Mouse (Mus musculus) limb, embryonic 12.5 days (tissue): ENCODE data around the gene Rhbdl1. TPM values are rescaled to one million over a fixed set of nuclear protein-coding genes. Genes with fewer than 3 reads are reported as not detected.
A peak's percentile ranks its signal among the peaks of the same experiment; 100 is the strongest.

Source experiments
- ATAC-seq: fragments of 200-750 bp; cut with Nextera tagmentation; 2 replicates; pipeline ENCODE4 v1.8.0; 2017; ENCODE audit warnings: low read depth, moderate TSS enrichment; ENCODE audit not compliant: insufficient number of reproducible peaks, insufficient read depth, low FRiP score, low TSS enrichment
- H3K27ac ChIP-seq: fragments of 300-500 bp; sonication (generic); 2 replicates; pipeline ENCODE4 v1.5.1; 2016; ENCODE audit warnings: mild to moderate bottlenecking, moderate library complexity
- H3K27me3 ChIP-seq: fragments of 300-500 bp; sonication (generic); 2 replicates; pipeline ENCODE4 v1.6.1; 2016; ENCODE audit warnings: mild to moderate bottlenecking, moderate library complexity
- H3K36me3 ChIP-seq: fragments of 300-500 bp; sonication (generic); 2 replicates; pipeline ENCODE4 v1.6.1; 2016; ENCODE audit warnings: mild to moderate bottlenecking, moderate library complexity
- H3K4me1 ChIP-seq: fragments of 300-500 bp; sonication (generic); replicated peaks from 2 replicates; pipeline ENCODE4 v1.6.1; 2016
- H3K4me2 ChIP-seq: fragments of 300-500 bp; sonication (generic); 2 replicates; pipeline ENCODE4 v1.6.1; 2016; ENCODE audit warnings: mild to moderate bottlenecking, moderate library complexity
- H3K4me3 ChIP-seq: fragments of 300-500 bp; sonication (generic); replicated peaks from 2 replicates; pipeline ENCODE4 v1.5.1; 2016; ENCODE audit warnings: mild to moderate bottlenecking
- H3K9ac ChIP-seq: fragments of 300-500 bp; sonication (generic); replicated peaks from 2 replicates; pipeline ENCODE4 v1.6.1; 2016; ENCODE audit warnings: mild to moderate bottlenecking, moderate library complexity
- H3K9me3 ChIP-seq: fragments of 300-500 bp; sonication (generic); 2 replicates; pipeline ENCODE4 v1.6.1; 2016; ENCODE audit warnings: mild to moderate bottlenecking, moderate library complexity
- WGBS: fragments of 180-500 bp; shearing (Covaris S2); methylation state at CpG from one replicate; pipeline ENCODE4 v1.1.7; 2016; 5-methylcytosine and 5-hydroxymethylcytosine counted together
- polyA plus RNA-seq: library from polyadenylated mRNA; unstranded; fragments of >200 nt; fragmentation: Nextera tagmentation; extraction: Ambion mirVana; gene quantifications from 2 replicates; pipeline ENCODE4 v1.2.1, GENCODE M21; 2016

Rhbdl1 gene
- polyA plus RNA-seq, 1 experiment from 2014 or later: 1.4 TPM

GRCm38 (mm10) chr17:25802825-25803517 lies 34.1 kb downstream of the Rhbdl1 start:
- Histone ChIP-seq H3K4me3 (no peak overlapping the region), H3K4me1 (no peaks in the 10 kb centered on the region), H3K27ac (no peak overlapping the region), H3K27me3 (peaks cover 43% of the 10 kb centered on the region), H3K9ac (no peak overlapping the region), H3K36me3 (no peaks in the 10 kb centered on the region), H3K9me3 (no peaks in the 10 kb centered on the region), H3K4me2 (no peak overlapping the region)
- ATAC-seq: no peak
- WGBS: 15% methylated on average over 10 of the region's 10 CpGs

- ATAC-seq: no peak
- WGBS: 10% methylated on average over 6 of the region's 6 CpGs
- H3K36me3 ChIP-seq: no peaks in the 10 kb centered on the region
- H3K4me2 ChIP-seq: no peak overlapping the region
- H3K4me1 ChIP-seq: peaks cover 10% of the 10 kb centered on the region
- no peaks in the 10 kb centered on the region for H3K9me3 ChIP-seq
- H3K9ac ChIP-seq: no peak overlapping the region
- no peak overlapping the region for H3K27ac ChIP-seq
- peaks cover 28% of the 10 kb centered on the region for H3K27me3 ChIP-seq
- H3K4me3 ChIP-seq: no peak overlapping the region
Measured at GRCm38 (mm10) chr17:25801029-25801428, 36.1 kb downstream of the Rhbdl1 start.

GRCm38 (mm10) chr17:25796951-25797369 lies 40.1 kb downstream of the Rhbdl1 start, which contains the start of gene Metrn:
TSS of gene Metrn (minus strand) at chr17:25797136.
- ATAC-seq: peak; percentile 78
- Histone ChIP-seq H3K9ac (peak within 1 kb of the TSS; percentile 79), H3K4me1 (peaks cover 40% of the 10 kb centered on the region), H3K27me3 (0 out of 2 replicates have a peak, but pooled peaks cover 5% of the 10 kb centered on the region), H3K9me3 (no peaks in the 10 kb centered on the region), H3K36me3 (0 out of 2 replicates have a peak, but pooled peaks cover 10% of the 10 kb centered on the region), H3K27ac (peak within 1 kb of the TSS; percentile 69), H3K4me2 (peak within 1 kb of the TSS; percentile 99), H3K4me3 (peak within 1 kb of the TSS; percentile 84)
- under 1% methylated on average over 35 of the region's 35 CpGs for WGBS

GRCm38 (mm10) chr17:25796211-25796771 lies 40.8 kb downstream of the Rhbdl1 start:
- Histone ChIP-seq H3K9ac (peak overlapping the region; percentile 79), H3K4me3 (peak overlapping the region; percentile 84), H3K27me3 (0 out of 2 replicates have a peak, but pooled peaks cover 1% of the 10 kb centered on the region), H3K9me3 (no peaks in the 10 kb centered on the region), H3K4me1 (peaks cover 44% of the 10 kb centered on the region), H3K4me2 (peak overlapping the region; percentile 99), H3K27ac (peak overlapping the region; percentile 69; the same call in 1 of the 2 replicates), H3K36me3 (0 out of 2 replicates have a peak, but pooled peaks cover 10% of the 10 kb centered on the region)
- peak; percentile 11; the same call in 1 of the 2 replicates for ATAC-seq
- under 1% methylated on average over 37 of the region's 37 CpGs for WGBS

DNA sequence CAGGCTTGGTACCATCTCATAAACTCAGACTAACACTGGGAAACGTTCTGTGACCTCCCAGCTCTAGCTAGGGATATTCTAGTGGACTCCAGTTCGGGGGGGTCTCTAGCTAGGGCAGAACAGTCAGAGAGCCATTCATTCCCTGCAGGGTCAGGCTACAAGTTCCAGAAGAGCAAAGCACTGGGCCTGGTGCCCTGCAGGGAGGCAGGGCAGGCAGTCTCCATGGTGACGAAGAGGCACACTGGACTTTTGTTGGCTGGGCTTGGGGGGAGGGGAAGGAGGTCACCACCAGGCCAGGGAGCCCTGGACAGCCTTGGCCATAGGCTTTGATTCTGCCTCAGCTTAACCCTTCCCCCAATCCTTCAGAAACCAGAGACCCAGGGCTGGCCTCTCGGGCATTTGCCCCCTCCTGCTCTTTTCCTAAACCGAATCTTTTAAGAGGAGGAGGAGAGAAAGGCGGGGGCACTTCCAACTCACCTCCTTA lies 41.4 kb downstream of the Rhbdl1 start, which contains the start of gene AC134908.4:
Gene AC134908.4 (minus strand): TSS at position 51 of the 484 bp plus-strand sequence.
- Histone ChIP-seq H3K4me3 (peak within 1 kb of the TSS; percentile 84), H3K27me3 (no peaks in the 10 kb centered on the region), H3K36me3 (0 out of 2 replicates have a peak, but pooled peaks cover 10% of the 10 kb centered on the region), H3K27ac (peak within 1 kb of the TSS; percentile 69; the same call in 1 of the 2 replicates), H3K4me2 (peak within 1 kb of the TSS; percentile 99), H3K9me3 (no peaks in the 10 kb centered on the region), H3K4me1 (peaks cover 50% of the 10 kb centered on the region), H3K9ac (peak within 1 kb of the TSS; percentile 79)
- no peak for ATAC-seq
- whole genome bisulfite sequencing: 5% methylated on average over 6 of the region's 6 CpGs

DNA sequence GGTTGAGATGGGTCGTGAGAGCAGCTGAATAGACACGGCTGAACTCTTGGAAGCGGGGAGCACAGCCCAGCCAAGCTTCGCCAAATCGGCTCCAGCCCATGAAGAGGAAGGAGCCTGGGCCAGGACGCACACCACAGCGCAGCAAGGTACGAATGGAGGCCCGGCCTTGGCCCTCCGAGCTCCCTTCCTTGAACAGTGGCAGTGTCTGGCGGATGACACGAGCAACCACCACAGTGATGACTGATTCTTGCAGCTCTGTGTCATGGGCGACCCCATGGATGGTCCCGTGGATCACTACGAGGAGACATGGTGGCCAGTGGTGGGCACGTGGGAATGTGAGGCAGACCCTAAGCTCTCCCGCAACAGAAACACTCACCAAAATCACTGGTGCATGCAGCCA lies 42.1 kb downstream of the Rhbdl1 start:
- 0 out of 2 replicates have a peak overlapping the region, but pooled peaks have one; percentile 69 for H3K27ac ChIP-seq
- no peaks in the 10 kb centered on the region for H3K9me3 ChIP-seq
- peak overlapping the region; percentile 99 for H3K4me2 ChIP-seq
- 83% methylated on average over 17 of the region's 17 CpGs for WGBS
- peak overlapping the region; percentile 84 for H3K4me3 ChIP-seq
- H3K9ac ChIP-seq: peak overlapping the region; percentile 79; the same call in 1 of the 2 replicates
- H3K27me3 ChIP-seq: no peaks in the 10 kb centered on the region
- H3K4me1 ChIP-seq: peaks cover 52% of the 10 kb centered on the region
- ATAC-seq: no peak
- 0 out of 2 replicates have a peak, but pooled peaks cover 10% of the 10 kb centered on the region for H3K36me3 ChIP-seq

GRCm38 (mm10) chr17:25794197-25794596 lies 42.9 kb downstream of the Rhbdl1 start:
- Histone ChIP-seq H3K4me1 (peaks cover 52% of the 10 kb centered on the region), H3K27ac (no peak overlapping the region), H3K36me3 (peaks cover 17% of the 10 kb centered on the region), H3K9me3 (no peaks in the 10 kb centered on the region), H3K4me2 (no peak overlapping the region), H3K4me3 (no peak overlapping the region), H3K9ac (no peak overlapping the region), H3K27me3 (no peaks in the 10 kb centered on the region)
- 83% methylated on average over 13 of the region's 13 CpGs for WGBS
- ATAC-seq: no peak

DNA sequence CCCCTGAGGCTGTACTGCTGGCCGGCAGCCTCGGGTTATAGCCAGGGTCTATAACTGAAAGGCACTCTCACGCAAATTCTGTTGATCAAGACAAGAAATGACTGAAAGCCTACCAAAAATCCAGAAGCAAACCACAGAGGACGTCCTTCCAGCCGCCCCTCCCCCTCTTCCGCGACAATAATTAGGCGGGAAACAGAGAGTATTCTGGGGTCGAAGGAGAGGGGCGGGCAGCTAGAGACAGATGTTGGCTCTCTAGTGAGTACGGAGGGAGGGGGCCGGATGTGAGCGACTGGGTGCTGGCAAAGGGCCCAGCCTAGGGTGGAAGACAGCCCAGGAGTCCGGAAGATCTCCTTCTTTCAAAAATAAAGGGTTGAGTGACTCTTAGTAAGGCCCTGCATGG lies 44.5 kb downstream of the Rhbdl1 start, which contains the start of gene Fam173a:
Gene Fam173a (minus strand): TSS at position 287 of the 400 bp plus-strand sequence.
- Histone ChIP-seq H3K27me3 (no peaks in the 10 kb centered on the region), H3K9ac (peak within 1 kb of the TSS; percentile 81), H3K9me3 (no peaks in the 10 kb centered on the region), H3K36me3 (peaks cover 30% of the 10 kb centered on the region), H3K27ac (peak within 1 kb of the TSS; percentile 89), H3K4me1 (peaks cover 52% of the 10 kb centered on the region), H3K4me3 (peak within 1 kb of the TSS; percentile 80), H3K4me2 (peak within 1 kb of the TSS; percentile 87)
- ATAC-seq: no peak
- under 1% methylated on average over 14 of the region's 14 CpGs for WGBS

DNA sequence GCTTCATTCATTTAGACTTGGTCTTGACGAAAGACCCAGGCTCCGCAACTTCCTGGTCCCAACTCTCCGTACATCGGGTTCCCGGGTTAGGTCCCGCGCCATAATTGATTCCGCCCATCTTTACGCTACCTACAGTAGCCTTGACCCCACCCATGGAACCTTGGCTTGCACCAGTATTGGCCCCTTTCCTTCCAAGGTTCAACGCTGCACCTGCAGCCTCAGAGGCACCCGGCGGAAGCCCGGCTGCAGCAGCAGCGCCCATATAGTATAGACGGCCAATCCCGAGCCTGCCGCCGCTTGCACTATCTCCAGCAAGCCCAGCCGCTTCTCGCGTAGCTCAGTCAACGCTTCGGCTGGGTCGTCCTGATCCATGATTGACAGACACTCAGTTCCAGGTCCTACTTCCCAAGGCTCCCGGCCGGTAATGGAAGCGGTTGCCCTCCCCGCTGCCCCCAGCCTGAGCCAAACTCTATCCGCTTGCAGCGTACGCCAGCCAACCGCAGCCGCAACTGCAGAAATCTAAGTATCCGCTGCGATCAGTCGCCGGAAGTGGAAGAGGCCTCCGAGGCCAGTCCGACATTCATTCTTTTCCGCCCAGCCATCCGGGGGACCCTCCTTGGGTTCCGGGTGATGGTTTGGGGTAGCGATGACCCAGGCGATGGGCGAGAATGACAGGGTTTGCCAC lies 45.1 kb downstream of the Rhbdl1 start:
- peak overlapping the region; percentile 81 for H3K9ac ChIP-seq
- under 1% methylated on average over 45 of the region's 45 CpGs for WGBS
- peaks cover 36% of the 10 kb centered on the region for H3K36me3 ChIP-seq
- H3K4me3 ChIP-seq: peak overlapping the region; percentile 80
- peak overlapping the region; percentile 87 for H3K4me2 ChIP-seq
- H3K9me3 ChIP-seq: no peaks in the 10 kb centered on the region
- no peaks in the 10 kb centered on the region for H3K27me3 ChIP-seq
- peaks cover 47% of the 10 kb centered on the region for H3K4me1 ChIP-seq
- ATAC-seq: peak; percentile 13; the same call in 1 of the 2 replicates
- peak overlapping the region; percentile 89 for H3K27ac ChIP-seq

- no peak for ATAC-seq
- WGBS: 31% methylated on average over 19 of the region's 19 CpGs
- H3K4me1 ChIP-seq: peaks cover 46% of the 10 kb centered on the region
Measured at GRCm38 (mm10) chr17:25791320-25791842, 45.7 kb downstream of the Rhbdl1 start.

More at GRCm38 (mm10) chr17:25791320-25791842, 45.7 kb downstream of the Rhbdl1 start:
- H3K4me2 ChIP-seq: peak overlapping the region; percentile 87
- H3K9me3 ChIP-seq: no peaks in the 10 kb centered on the region
- peak overlapping the region; percentile 81 for H3K9ac ChIP-seq
- peak overlapping the region; percentile 89 for H3K27ac ChIP-seq
- no peaks in the 10 kb centered on the region for H3K27me3 ChIP-seq
- peak overlapping the region; percentile 80 for H3K4me3 ChIP-seq
- H3K36me3 ChIP-seq: peaks cover 41% of the 10 kb centered on the region
